Mouse (Mus musculus): Measurements from ENCODE around the gene Dnajb1. TPM values are rescaled to one million over a fixed set of nuclear protein-coding genes. Genes with fewer than 3 reads are reported as not detected.

Gene Dnajb1
- polyA plus RNA-seq, 1 experiment: not detected

- 16% methylated on average over 1 of the region's 1 CpGs for WGBS
- H3K27ac ChIP-seq (ENCODE audit: insufficient read depth, low read depth, low read length): no peak overlapping the region; the same call in 1 of the 2 replicates
- no peak overlapping the region for H3K4me3 ChIP-seq (ENCODE audit: insufficient read depth, low read depth, low read length)
- no peaks in the 10 kb centered on the region for H3K4me1 ChIP-seq (ENCODE audit: control insufficient read depth, insufficient read depth, low read length)
- TF ChIP-seq POLR2A (IDR thresholded peaks at IDR 0.05; ENCODE audit: insufficient read depth, low read depth, low read length): no peak
- TF ChIP-seq CTCF (IDR thresholded peaks at IDR 0.05; ENCODE audit: insufficient read depth, low read depth, low read length): no peak
Measured at GRCm38 (mm10) chr8:83598146-83598545, 9.8 kb upstream of the Dnajb1 start.

GRCm38 (mm10) chr8:83599814-83600213 lies 8.2 kb upstream of the Dnajb1 start:
- no peak overlapping the region for H3K27ac ChIP-seq (ENCODE audit: insufficient read depth, low read depth, low read length)
- no peak for TF ChIP-seq POLR2A (IDR thresholded peaks at IDR 0.05; ENCODE audit: insufficient read depth, low read depth, low read length)
- no peak overlapping the region for H3K4me3 ChIP-seq (ENCODE audit: insufficient read depth, low read depth, low read length)
- H3K4me1 ChIP-seq (ENCODE audit: control insufficient read depth, insufficient read depth, low read length): no peaks in the 10 kb centered on the region

GRCm38 (mm10) chr8:83602650-83603029 lies 5.4 kb upstream of the Dnajb1 start:
- no peak overlapping the region for H3K27ac ChIP-seq (ENCODE audit: insufficient read depth, low read depth, low read length)

GRCm38 (mm10) chr8:83608398-83608829 lies 421 bp downstream of the Dnajb1 start:
- H3K4me1 ChIP-seq (ENCODE audit: control insufficient read depth, insufficient read depth, low read length): peaks cover 19% of the 10 kb centered on the region
- H3K27ac ChIP-seq (ENCODE audit: insufficient read depth, low read depth, low read length): peak overlapping the region; percentile 89
- TF ChIP-seq POLR2A (IDR thresholded peaks at IDR 0.05; ENCODE audit: insufficient read depth, low read depth, low read length): no peak
- TF ChIP-seq CTCF (IDR thresholded peaks at IDR 0.05; ENCODE audit: insufficient read depth, low read depth, low read length): no peak
- under 1% methylated on average over 51 of the region's 51 CpGs for WGBS
- H3K4me3 ChIP-seq (ENCODE audit: insufficient read depth, low read depth, low read length): peak overlapping the region; percentile 83

More at GRCm38 (mm10) chr8:83602650-83603029, 5.4 kb upstream of the Dnajb1 start:
- TF ChIP-seq POLR2A (IDR thresholded peaks at IDR 0.05; ENCODE audit: insufficient read depth, low read depth, low read length): no peak
- TF ChIP-seq CTCF (IDR thresholded peaks at IDR 0.05; ENCODE audit: insufficient read depth, low read depth, low read length): no peak
- no peaks in the 10 kb centered on the region for H3K4me1 ChIP-seq (ENCODE audit: control insufficient read depth, insufficient read depth, low read length)
- WGBS: 72% methylated on average over 2 of the region's 2 CpGs
- H3K4me3 ChIP-seq (ENCODE audit: insufficient read depth, low read depth, low read length): no peak overlapping the region

GRCm38 (mm10) chr8:83609086-83609485 lies 1.1 kb downstream of the Dnajb1 start:
- Histone ChIP-seq H3K27ac (ENCODE audit: insufficient read depth, low read depth, low read length) (0 out of 2 replicates have a peak overlapping the region, but pooled peaks have one; percentile 89), H3K4me1 (ENCODE audit: control insufficient read depth, insufficient read depth, low read length) (peaks cover 19% of the 10 kb centered on the region), H3K4me3 (ENCODE audit: insufficient read depth, low read depth, low read length) (peak overlapping the region; percentile 83; the same call in 1 of the 2 replicates)
- WGBS: 12% methylated on average over 9 of the region's 9 CpGs
- TF ChIP-seq POLR2A (IDR thresholded peaks at IDR 0.05; ENCODE audit: insufficient read depth, low read depth, low read length) (no peak), CTCF (IDR thresholded peaks at IDR 0.05; ENCODE audit: insufficient read depth, low read depth, low read length) (no peak)

GRCm38 (mm10) chr8:83609547-83610180 lies 1.7 kb downstream of the Dnajb1 start:
- Histone ChIP-seq H3K4me3 (ENCODE audit: insufficient read depth, low read depth, low read length) (peak overlapping the region; percentile 9; the same call in 1 of the 2 replicates), H3K27ac (ENCODE audit: insufficient read depth, low read depth, low read length) (no peak overlapping the region), H3K4me1 (ENCODE audit: control insufficient read depth, insufficient read depth, low read length) (peaks cover 19% of the 10 kb centered on the region)
- WGBS: 92% methylated on average over 10 of the region's 10 CpGs
- no peak for TF ChIP-seq CTCF (IDR thresholded peaks at IDR 0.05; ENCODE audit: insufficient read depth, low read depth, low read length)
- TF ChIP-seq POLR2A (IDR thresholded peaks at IDR 0.05; ENCODE audit: insufficient read depth, low read depth, low read length): no peak

- WGBS: 93% methylated on average over 4 of the region's 4 CpGs
Measured at GRCm38 (mm10) chr8:83611921-83612320, 3.9 kb downstream of the Dnajb1 start.

GRCm38 (mm10) chr8:83613695-83614094 lies 5.7 kb downstream of the Dnajb1 start:
- H3K4me1 ChIP-seq (ENCODE audit: control insufficient read depth, insufficient read depth, low read length): peaks cover 19% of the 10 kb centered on the region
- no peak overlapping the region for H3K27ac ChIP-seq (ENCODE audit: insufficient read depth, low read depth, low read length)
- no peak overlapping the region for H3K4me3 ChIP-seq (ENCODE audit: insufficient read depth, low read depth, low read length)
- TF ChIP-seq POLR2A (IDR thresholded peaks at IDR 0.05; ENCODE audit: insufficient read depth, low read depth, low read length): no peak
- no peak for TF ChIP-seq CTCF (IDR thresholded peaks at IDR 0.05; ENCODE audit: insufficient read depth, low read depth, low read length)
- 95% methylated on average over 4 of the region's 4 CpGs for WGBS

More at GRCm38 (mm10) chr8:83611921-83612320, 3.9 kb downstream of the Dnajb1 start:
- TF ChIP-seq POLR2A (IDR thresholded peaks at IDR 0.05; ENCODE audit: insufficient read depth, low read depth, low read length): no peak
- no peak for TF ChIP-seq CTCF (IDR thresholded peaks at IDR 0.05; ENCODE audit: insufficient read depth, low read depth, low read length)
- no peak overlapping the region for H3K4me3 ChIP-seq (ENCODE audit: insufficient read depth, low read depth, low read length)
- no peak overlapping the region for H3K27ac ChIP-seq (ENCODE audit: insufficient read depth, low read depth, low read length)
- H3K4me1 ChIP-seq (ENCODE audit: control insufficient read depth, insufficient read depth, low read length): peaks cover 19% of the 10 kb centered on the region

- Histone ChIP-seq H3K4me3 (ENCODE audit: insufficient read depth, low read depth, low read length) (no peak overlapping the region), H3K4me1 (ENCODE audit: control insufficient read depth, insufficient read depth, low read length) (no peaks in the 10 kb centered on the region), H3K27ac (ENCODE audit: insufficient read depth, low read depth, low read length) (no peak overlapping the region)
- TF ChIP-seq POLR2A (IDR thresholded peaks at IDR 0.05; ENCODE audit: insufficient read depth, low read depth, low read length) (no peak), CTCF (IDR thresholded peaks at IDR 0.05; ENCODE audit: insufficient read depth, low read depth, low read length) (no peak)
Measured at GRCm38 (mm10) chr8:83616625-83617024, 8.6 kb downstream of the Dnajb1 start.
